Mouse (Mus musculus) thymus, postnatal 36 days (tissue): ENCODE measurements around the gene Ptprn2.

Experiments
- DNase-seq, 2 experiments: peaks; one replicate each; pipeline ENCODE4 v3.0.0; 2022; ENCODE audit warnings: mixed read lengths in 2 of 2

The Ptprn2 gene

GRCm38 (mm10) chr12:116803331-116803730 lies 317.8 kb downstream of the Ptprn2 start:
- DNase-seq = no peak

- no peak for DNase-seq
These were observed 319.2 kb downstream of the Ptprn2 start for GRCm38 (mm10) chr12:116804712-116805111.

GRCm38 (mm10) chr12:116805129-116805809 lies 319.7 kb downstream of the Ptprn2 start:
- no peak for DNase-seq

- DNase-seq = no peak
These were observed 320.6 kb downstream of the Ptprn2 start for GRCm38 (mm10) chr12:116806089-116806488.

GRCm38 (mm10) chr12:116813012-116813411 lies 327.5 kb downstream of the Ptprn2 start:
- DNase-seq = no peak

GRCm38 (mm10) chr12:116819836-116820235 lies 334.3 kb downstream of the Ptprn2 start:
- no peak for DNase-seq

GRCm38 (mm10) chr12:116823341-116823740 lies 337.8 kb downstream of the Ptprn2 start:
- no peak for DNase-seq

GRCm38 (mm10) chr12:116827748-116828147 lies 342.2 kb downstream of the Ptprn2 start:
- no peak for DNase-seq

GRCm38 (mm10) chr12:116838611-116839192 lies 353.2 kb downstream of the Ptprn2 start:
- DNase-seq = no peak

- no peak for DNase-seq
These were observed 357.3 kb downstream of the Ptprn2 start for GRCm38 (mm10) chr12:116842723-116843272.

- no peak for DNase-seq
These were observed 360.7 kb downstream of the Ptprn2 start for GRCm38 (mm10) chr12:116846220-116846619.

GRCm38 (mm10) chr12:116847021-116847420 lies 361.5 kb downstream of the Ptprn2 start:
- DNase-seq = no peak

GRCm38 (mm10) chr12:116856307-116856706 lies 370.8 kb downstream of the Ptprn2 start:
- no peak for DNase-seq

- no peak for DNase-seq
These were observed 376.0 kb downstream of the Ptprn2 start for GRCm38 (mm10) chr12:116861360-116862017.

GRCm38 (mm10) chr12:116863291-116863899 lies 377.9 kb downstream of the Ptprn2 start:
- no peak for DNase-seq

GRCm38 (mm10) chr12:116873866-116874585 lies 388.5 kb downstream of the Ptprn2 start:
- DNase-seq = no peak

- DNase-seq = no peak
These were observed 402.2 kb downstream of the Ptprn2 start for GRCm38 (mm10) chr12:116887496-116888281.

- no peak for DNase-seq
These were observed 403.3 kb downstream of the Ptprn2 start for GRCm38 (mm10) chr12:116888856-116889255.

- no peak for DNase-seq
These were observed 407.1 kb downstream of the Ptprn2 start for GRCm38 (mm10) chr12:116892584-116892983.

GRCm38 (mm10) chr12:116896651-116897050 lies 411.1 kb downstream of the Ptprn2 start:
- no peak for DNase-seq

GRCm38 (mm10) chr12:116901773-116902172 lies 416.3 kb downstream of the Ptprn2 start:
- DNase-seq = no peak

- DNase-seq = no peak
These were observed 421.9 kb downstream of the Ptprn2 start for GRCm38 (mm10) chr12:116907424-116907823.
